Mouse (Mus musculus) B cell, adult (primary cell): Measurements from ENCODE around the gene Il23r. TPM values are rescaled to one million over a fixed set of nuclear protein-coding genes. Genes with fewer than 3 reads are reported as not detected.

Source experiments
- total RNA-seq: library from RNA; stranded (reverse); gene quantifications from 4 replicates; pipeline ENCODE4 v1.2.4, GENCODE M21; 2023; ENCODE audit not compliant: inconsistent age

Il23r gene
- total RNA-seq, result 0.19 TPM in 1 of 4 replicates, not detected in the others

GRCm38 (mm10) chr6:67491755-67492154, at the start of gene Il23r:
TSS of gene Il23r (minus strand) at chr6:67491855.

GRCm38 (mm10) chr6:67535777-67536054, 44.1 kb upstream of the Il23r start, which contains the start of gene Tacstd2:
TSS of gene Tacstd2 (minus strand) at chr6:67535796.

GRCm38 (mm10) chr6:67375982-67376391, 115.7 kb downstream of the Il23r start, which contains the start of gene Il12rb2:
TSS of gene Il12rb2 (minus strand) at chr6:67376188.

Other genes with a start within 250 kb of the Il23r start
- 0.16 to 0.33 TPM (median 0.22 TPM) in 4 replicates for gene Il12rb2, start 115.7 kb downstream of the Il23r start, total RNA-seq
- gene Tacstd2, start 43.9 kb upstream of the Il23r start, total RNA-seq, result 2.9 to 3.4 TPM (median 3.4 TPM) in 4 replicates